Mouse (Mus musculus) frontal cortex, postnatal 36 days (tissue): Measurements from ENCODE around the gene Samd10.

Experiments
- DNase-seq, 2 experiments: peaks; one replicate each; pipeline ENCODE4 v3.0.0; 2022; ENCODE audit warnings: low spot score in 2 of 2

Gene Samd10

DNA sequence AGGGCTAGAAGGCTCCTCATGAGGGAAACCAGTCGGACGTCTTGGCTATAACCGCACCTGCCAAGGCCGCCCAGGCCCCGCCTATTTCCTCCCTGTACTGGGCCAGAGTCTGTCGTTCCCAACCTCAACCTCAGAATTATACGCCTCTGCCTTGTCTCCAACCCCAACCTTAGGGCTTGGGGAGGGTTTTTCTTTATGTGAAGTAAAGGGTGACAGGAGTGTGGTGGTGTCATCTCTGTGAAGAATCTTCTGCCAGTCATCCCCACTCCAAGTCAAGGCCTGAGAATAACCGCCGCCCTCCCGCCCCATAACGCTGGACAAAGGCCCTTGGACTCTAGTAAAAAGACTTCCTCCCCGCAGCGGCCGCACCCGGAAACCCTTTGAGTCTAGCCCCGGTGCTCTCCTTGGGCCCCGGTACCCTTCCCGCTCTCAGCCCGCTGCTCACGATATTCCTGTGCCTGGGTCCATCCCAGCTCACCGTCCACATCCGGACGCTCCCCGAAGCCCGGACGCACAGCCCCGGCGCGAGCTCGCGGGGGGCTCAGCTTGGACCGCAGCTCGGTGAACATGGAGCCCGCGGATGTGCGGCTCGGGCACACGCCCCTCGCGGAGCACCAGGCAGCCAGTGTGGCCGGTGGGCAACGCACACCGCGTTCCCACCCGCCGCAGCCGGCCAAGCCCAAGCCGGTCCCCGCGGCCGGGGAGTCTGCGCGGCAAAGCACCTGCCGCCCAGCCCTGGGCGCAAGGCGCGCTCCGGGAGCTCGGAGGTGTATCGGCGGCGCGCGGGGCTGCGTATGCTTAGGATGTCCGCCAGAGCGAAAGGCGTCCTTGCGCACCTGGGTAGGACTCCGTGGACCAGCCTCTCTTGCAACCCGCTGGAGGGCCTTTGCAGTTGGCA is at the start of gene Samd10:
Gene Samd10, minus strand, starts transcription at position 759 of the 898 bp plus-strand sequence.
- DNase-seq = peak; percentile 59 to 73

DNA sequence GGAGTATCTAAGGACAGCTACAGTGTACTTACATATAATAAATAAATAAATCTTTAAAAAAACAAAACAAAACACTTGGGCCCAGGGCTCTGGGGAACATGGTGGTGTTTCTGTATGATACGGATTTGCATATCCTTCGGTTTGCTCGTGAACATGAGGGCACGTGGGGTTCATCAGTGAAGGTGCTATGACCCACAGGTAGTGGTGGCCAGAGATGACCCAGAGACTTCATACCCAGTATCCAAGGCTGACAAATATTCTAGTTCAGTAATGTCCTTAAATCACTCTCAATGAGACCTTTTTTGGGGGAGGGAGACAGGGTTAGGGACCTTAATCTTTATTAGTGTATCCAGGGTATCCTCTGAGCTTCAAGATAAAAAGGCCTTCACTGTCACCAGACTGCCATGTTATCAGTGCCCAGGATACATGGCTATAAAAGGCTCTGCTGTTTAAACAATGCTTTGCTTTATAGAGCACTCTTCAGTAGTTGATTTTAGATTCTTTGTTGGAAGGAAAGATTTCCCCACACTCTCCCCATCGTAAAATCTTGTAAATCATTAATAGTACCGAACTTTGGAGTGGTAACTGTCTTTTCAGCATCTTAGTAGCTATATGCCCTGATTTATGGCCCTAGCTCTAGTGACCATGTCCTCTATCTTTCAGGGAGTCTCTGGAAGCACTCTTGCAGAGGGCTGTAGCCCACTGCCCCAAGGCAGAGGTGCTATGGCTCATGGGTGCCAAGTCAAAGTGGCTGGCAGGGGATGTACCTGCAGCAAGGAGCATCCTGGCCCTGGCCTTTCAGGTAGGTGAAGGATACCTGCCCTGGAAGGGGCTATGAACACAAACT is 47.8 kb upstream of the Samd10 start:
- no peak for DNase-seq

DNA sequence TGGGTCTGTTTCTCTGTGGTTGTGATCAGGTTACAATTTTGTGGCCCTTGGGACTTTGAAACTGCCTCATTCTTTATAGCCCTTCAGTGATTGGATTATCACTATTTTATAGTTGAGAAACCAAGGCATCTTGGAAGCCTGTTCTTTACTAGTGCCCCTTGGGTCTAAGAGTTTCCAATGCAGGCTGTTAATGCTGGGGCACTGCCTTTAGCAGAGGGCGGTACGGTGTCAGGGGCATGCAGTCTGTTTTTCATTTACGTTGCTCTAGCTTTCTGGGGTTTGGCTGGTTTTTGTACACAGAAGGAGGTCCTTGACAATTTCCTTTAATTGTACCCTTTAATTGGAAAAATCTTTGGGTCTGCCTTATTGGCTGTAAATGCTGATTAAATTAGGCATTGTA is 46.7 kb upstream of the Samd10 start:
- DNase-seq = no peak

DNA sequence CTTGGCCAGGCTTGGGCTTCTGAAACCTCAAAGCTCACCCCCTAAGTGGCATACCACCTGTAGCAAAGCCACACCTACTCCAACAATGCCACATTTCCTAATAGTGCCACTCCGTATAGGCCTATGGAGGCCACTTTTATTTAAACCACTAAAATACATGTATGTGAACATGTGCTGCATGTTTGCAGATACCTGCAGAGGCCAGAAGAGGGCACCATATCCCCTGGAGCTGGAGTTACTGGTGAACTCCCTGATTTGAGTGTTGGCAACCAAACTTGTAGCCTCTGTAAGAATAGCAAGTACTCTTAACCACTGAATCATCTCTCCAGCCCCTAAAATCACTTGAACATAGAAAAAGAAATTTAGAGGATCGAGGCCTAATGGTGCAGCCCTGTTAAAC is 45.3 kb upstream of the Samd10 start:
- DNase-seq = no peak

DNA sequence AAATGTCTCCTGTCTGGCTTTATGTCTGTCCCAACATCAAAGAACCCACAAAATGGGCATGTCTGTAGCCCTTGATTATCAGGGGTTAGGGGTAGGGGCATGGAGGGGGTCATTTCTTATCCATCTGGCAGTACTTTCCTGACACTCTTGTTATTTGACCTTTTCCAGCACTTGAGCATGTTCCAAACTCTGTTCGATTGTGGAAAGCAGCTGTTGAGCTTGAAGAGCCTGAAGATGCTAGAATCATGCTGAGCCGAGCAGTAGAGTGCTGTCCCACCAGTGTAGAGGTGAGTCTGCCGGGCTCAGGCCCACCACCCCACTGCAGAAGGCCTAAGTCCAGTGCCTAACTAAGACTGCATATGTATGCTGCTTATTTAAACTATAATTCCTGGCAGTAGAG is 36.9 kb upstream of the Samd10 start:
- DNase-seq = no peak

DNA sequence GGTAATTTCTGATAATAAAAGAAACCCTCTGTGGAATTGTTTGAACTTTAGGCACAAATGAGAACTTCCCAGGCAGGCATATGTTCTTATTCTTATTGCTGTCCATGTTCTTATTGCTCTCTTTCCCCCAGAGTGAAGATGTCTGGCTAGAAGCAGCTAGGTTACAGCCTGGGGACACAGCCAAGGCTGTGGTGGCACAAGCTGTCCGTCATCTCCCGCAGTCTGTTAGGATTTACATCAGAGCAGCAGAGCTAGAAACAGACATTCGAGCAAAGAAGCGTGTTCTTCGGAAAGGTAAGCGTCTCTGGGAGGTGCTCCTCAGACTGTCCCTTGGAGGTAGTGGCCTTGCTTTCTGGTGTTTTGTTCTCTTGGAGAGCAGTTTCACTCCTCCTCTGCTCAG is 33.6 kb upstream of the Samd10 start:
- DNase-seq = no peak

DNA sequence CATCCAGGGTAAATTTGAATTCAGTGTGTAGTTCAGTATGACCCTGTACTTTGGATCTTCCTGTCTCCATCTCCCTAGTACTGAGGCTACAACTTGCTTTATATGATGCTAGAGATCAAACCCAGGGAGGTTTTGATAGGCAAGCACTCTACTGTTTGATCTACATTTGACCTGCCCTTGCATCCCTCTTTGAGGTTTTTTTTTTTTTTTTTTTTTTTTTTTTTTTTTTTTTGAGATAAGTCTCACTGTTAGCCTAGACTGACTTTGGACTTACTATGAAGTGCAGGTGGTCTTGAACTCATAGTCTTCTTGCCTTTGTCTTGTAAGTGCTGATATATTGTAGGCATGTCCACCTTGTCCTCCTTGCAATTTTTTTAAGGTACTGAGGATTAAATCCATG is 29.5 kb upstream of the Samd10 start:
- DNase-seq = no peak

DNA sequence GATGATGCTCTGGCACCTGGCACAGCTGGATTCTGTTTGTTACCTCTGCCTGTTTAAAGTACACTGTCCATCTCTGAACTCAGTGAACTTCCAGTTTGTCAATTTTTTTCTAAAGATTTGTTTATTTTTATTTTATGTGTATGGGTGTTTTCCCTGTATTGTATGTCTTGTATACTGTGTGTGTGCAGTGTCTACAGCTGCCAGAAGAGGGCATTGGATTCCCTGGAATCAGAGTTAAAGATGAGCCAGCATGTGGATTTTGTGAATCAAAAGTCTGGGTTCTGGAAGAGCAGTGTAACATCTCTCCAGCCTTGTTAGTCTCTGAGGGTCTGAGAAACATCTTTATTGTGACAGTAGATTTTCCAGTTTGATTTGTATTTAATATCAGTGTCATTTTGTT is 24.4 kb upstream of the Samd10 start:
- DNase-seq = no peak

DNA sequence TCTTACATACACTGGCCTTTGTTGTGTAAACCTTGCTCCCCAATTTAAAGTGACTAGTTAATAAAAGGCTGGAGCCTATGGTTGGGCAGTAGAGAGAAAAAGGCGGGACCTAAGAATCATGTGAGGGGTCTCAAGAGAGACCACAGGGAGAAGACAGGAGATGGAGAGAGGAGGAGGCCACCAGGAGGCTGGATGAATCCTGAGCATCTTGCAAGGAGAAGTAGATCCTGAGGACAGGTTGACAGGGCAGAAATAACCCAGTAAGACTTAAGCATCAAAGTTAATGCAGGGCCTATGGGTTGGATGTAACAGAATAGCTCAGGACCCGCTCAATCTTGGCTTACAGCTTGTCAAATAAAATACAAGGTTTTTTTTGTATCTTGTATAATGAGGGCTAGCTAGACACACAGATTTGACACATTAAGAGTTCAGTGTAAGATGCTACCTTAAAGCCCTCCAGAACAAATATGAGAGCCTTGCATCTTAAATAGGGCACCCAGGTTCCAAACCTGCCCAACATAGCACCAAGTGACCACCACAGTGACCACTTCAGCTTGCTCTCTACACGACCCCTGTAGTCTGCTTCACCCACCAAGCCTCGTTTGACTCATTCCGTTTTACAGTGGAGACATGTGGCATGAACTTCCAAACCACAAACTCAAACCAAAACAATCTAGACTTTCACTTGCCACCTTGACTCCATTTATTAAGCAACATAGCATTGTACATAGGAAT is 19.9 kb upstream of the Samd10 start:
- no peak for DNase-seq

DNA sequence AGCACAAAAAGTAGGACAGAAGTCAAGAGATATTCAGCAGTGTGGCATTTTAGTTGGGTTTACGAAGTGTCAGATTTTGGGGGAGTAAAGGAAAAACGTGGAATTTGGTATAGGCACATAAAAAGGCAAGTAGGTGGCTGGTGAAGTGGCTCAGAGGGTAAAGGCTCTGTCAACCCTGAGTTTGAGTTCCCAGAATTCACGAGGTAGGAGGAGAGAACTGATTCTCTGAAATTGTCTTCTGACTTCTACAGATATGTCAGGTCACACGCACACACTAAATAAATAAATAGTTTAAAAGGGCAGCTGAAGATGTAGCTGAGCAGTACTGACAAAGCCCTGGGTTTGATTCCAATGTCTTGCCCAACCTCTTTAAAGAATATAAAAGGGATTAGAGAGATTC is 3.4 kb upstream of the Samd10 start:
- no peak for DNase-seq

DNA sequence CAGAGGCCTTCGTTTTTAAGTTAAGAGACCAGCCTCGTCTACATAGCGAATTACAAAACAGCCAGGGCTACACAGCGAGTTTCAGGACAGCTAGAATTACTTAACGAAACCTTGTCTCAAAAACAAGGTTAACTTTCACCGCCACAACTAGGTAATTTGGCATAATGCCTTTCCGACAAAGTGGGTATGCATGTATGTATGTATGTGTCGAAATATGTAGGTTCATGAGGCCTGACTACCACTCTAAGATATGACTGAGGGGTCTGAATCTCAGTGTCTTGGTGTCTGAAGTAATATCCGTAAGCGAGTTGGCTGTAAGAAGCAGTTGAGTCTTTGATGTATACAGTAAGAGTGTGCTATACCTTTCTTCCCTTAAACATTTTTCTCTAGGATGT is 2.7 kb upstream of the Samd10 start:
- no peak for DNase-seq

DNA sequence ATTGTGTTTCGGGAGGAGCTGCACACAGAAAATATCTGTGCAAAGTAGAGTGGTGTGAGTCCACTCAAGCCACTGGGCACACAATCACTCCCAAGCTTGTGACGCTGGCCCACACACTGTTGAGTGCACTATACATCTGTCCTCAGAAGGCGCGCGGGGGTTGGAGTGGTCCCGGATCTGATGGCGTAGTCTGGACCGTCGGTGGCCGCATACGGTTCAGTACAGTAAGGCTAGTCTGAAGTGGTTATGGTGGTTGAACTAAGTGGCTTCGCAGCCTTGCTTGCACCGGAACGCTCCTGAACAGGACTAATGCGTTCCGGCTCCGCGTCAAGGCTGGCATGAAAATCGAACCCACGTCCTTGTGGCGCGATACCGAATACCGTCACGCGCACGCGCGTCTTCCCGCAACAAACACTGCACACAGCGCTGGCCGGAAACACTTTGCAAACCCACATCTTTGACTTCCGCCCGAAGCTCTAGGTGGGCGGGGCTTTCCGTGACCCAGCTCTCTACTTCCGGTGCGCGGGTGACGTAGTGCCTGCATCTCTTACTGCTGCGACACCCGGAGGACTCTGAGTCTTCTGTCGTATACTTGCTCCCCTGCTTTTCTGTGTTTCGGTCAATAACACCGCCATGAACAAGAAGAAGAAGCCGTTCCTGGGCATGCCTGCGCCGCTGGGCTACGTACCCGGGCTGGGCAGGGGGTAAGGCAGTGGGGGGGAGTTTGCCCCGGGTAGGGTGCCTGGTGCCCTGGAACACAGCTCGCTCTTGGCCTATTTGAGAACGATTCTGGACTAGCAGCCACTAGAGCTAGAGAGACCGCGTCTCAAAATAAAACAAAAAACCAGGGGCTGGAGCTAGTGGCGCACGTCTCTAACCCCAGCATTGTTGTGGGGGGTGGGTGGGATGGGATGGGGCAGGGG is 2.1 kb upstream of the Samd10 start:
- DNase-seq = peak; percentile 96 to 99

DNA sequence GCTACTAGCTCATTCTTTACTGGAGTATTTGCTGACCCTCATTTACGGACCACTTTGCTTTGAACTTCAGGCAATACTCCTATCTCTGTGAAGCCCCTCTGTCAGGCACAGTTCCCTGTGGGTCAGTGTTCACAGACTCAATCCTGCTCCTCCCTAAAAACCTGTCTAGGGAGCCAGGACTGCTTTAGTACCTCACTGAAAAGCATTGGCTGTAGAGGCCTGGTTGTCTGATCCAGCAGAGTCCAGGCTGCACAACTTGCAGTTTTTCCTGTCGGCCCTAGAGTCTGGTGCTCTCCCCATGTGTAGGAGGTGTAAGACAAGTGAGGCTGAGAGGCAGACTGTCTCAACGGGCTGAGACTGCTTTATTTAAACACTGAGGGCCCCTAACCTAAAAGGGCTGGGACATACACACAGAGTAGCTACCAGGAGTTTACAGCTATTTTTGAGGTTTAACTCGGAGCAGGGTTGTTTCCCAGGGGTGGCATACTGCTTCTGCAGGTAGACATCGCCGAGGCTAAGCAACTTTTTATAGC is 1.3 kb upstream of the Samd10 start:
- DNase-seq = peak; percentile 48 to 56

DNA sequence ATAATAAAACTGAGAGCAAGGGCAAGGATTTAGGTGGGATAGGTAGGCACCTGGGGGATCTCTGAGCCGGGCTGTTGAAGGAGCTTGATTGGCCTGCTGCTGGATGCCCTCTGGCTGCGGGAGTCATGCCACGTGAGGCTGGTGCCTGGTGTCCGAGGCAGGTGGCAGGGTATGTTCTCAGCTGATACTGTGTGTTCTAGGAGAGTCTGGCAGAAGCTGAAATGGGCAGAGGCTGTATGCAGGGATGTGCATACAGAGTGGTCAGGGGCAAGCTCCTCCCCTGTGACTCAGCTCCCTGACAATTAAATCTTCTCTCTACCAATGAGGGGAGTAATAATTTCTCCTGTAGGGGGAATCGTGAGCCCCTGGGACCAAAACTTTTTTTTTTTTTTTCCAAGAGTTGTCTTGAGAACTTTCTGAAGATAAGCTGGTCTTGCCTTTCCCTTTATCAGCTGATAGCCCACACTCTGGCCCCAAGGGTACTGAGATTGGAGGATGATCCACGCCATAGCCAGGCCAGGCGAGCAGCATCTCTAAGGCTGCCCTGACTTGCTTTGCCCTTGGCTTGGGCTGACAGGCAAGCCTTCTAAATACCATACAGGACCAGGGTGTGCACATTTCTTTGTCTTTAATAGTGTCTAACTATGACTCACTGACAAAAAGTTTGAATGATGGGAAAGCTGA is 1.5 kb downstream of the Samd10 start:
- DNase-seq = no peak

DNA sequence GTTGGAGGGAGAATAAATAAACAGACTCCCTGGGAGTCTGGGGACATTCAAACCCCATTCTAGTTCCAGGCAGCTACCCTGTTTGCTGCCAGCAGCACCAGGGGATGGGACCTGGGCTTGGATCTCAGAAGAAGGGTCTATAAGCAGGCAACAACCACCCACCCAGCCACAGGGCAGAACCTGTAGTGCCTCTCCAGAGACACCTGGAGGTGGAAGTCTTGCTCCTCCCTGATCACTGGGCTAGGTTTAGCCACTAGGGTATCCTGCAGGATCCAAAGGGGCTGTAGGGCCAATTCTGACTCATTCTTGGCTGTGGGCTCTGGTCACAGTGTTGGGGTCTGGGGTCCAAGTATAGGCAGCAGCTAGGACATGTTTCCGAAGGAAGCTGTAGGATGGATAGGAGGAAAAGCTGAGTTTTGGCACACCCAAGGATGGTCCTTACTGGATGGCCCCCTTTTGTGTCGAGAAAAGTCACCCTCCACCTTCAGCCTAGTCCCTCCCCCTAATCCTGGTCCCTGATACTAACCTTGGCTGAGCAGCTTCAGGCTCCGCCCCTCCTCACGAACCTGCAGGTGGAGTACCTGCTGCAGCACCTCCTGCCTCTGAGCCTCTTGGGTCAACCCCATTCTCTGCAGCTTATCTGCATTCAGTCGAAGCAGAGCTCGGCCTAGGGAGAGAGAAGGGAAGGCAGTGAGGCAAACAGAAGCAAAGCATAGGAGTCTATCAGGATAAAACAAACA is 2.6 kb downstream of the Samd10 start:
- no peak for DNase-seq

DNA sequence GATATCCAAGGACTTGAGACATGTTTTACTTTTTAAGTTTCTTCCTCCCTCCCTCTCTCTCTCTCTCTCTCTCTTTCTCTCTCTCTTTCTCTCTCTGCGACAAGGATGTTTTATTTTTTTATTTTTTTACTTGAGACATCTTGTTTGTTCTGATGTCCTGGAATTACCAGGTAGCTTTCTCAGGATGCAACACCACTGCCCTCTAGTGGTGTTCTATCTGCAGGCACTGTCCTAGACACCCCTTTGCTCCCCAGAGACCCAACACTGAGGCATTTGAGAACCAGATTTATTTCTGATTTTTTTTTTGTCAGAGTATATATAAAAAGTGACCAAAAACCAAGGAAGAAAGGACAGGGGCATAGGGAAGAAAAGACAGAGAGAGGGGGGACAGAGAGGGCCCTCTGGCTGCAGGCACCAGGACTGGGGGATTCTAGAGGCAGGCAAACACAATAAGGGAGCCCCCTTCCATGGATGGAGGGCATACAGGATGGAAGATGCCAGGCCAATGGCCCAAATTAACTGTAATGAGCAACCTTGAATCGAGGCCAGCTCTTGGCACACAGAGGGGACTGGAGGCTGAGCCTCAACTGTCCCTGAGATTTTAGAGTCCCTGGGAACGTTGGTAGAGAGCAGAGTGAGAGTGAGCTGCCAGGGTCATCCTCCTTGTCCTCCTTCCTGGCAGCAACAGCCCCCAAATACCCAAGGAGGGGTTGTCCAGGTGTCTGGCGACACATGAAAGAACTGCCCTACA is 3.9 kb downstream of the Samd10 start:
- DNase-seq = peak in 1 of 2 experiments; percentile 52

DNA sequence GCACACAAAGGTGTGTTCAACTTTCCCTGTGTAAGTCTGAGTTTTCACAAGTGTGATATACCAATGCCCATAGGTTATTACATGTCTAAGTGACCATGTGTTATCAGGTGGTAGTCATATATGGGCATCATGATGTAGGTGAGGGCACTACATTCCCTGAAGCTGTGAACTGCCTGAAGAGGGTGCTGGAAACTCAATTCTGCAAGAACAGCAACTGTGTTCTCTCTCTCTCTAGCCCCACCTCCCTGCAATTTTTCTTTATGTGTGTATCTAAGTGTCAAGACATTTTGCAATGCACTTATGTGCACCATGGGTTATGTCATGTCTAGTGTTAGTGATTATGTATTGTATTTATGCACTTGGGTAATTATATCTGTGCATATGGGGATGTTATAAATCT is 5.1 kb downstream of the Samd10 start:
- DNase-seq = no peak

DNA sequence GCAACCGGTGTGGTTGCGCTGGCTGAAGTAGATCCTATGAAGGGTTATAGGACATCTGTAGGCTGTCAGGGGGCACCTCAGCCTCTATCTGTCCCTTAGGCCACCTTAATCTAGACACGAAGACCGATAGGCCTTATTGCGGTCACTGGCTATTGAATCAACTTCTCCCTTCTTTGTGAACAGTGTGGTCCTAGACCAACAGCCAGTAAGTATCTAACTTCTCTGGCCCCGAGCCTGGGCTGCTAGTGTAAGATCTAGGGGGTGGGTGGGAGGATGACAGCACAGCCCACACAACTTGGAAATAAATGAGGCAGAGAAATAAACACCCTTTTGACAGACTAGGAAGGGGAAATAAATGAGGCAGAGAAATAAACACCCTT is 6.0 kb downstream of the Samd10 start:
- peak in 1 of 2 experiments; percentile 43 for DNase-seq
